Mouse (Mus musculus) liver, postnatal 0 days (tissue): Measurements from ENCODE around the gene Cradd.

ENCODE experiments used
- CTCF ChIP-seq: sonication (generic); IDR thresholded peaks from 2 replicates; pipeline ENCODE4 v1.5.1; 2016; ENCODE audit warnings: antibody characterized with exemption, low read depth
- EP300 ChIP-seq: IDR thresholded peaks from 2 replicates; pipeline ENCODE4 v1.6.1; 2016; ENCODE audit warnings: antibody characterized with exemption, low read depth, mild to moderate bottlenecking

- no peak for TF ChIP-seq CTCF
- no peak for TF ChIP-seq EP300
These were observed 43.7 kb upstream of the Cradd start for GRCm38 (mm10) chr10:95367661-95368089.
